Mouse (Mus musculus): ENCODE measurements around the gene Gm39115.
A peak's percentile ranks its signal among the peaks of the same experiment; 100 is the strongest.

Gm39115 gene

DNA sequence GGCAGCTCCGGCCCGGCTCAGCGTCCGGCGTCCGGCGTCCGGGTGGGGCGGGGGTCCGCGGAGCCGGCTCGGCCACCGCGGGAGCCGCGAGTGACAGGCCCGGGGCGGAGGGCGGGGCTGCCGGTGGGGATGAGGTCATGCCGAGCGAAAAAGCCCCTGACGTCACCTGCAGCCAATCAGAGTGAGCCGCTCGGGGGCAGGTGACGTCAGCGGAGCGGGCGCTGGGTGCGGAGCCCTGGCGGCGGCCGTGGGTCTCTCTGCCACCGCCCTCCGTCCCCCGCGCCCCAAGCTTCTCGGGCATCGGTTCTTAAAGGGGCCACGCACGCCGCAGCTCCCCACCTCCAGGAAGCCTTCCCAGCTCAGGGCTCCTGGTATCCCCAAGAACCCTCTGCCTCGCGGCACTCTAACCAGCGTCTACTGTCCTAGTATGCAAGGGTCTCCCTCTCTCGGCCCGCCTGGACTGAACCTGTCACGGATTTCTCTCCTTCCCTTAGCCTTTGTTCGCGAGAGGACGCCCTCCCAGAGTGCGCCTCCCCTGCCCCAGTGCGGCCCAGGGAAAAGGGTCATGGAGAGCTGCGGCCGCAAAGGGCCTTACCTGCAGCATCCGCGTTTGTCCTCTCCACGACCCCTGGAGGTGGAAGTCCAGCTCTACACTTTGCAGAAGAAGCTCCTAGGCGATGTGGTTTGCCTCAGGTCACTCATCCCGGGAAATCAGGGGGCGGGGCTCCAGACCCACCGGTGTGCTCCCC is 40.5 kb downstream of the Gm39115 start, which contains the start of gene Dusp8:
Gene Dusp8, minus strand, starts transcription at position 661 of the 749 bp plus-strand sequence.
- DNase-seq (ENCODE audit: low spot score): peak; percentile 93

GRCm38 (mm10) chr7:142094301-142095143 is 41.3 kb downstream of the Gm39115 start:
- DNase-seq (ENCODE audit: low spot score): peak; percentile 60

DNA sequence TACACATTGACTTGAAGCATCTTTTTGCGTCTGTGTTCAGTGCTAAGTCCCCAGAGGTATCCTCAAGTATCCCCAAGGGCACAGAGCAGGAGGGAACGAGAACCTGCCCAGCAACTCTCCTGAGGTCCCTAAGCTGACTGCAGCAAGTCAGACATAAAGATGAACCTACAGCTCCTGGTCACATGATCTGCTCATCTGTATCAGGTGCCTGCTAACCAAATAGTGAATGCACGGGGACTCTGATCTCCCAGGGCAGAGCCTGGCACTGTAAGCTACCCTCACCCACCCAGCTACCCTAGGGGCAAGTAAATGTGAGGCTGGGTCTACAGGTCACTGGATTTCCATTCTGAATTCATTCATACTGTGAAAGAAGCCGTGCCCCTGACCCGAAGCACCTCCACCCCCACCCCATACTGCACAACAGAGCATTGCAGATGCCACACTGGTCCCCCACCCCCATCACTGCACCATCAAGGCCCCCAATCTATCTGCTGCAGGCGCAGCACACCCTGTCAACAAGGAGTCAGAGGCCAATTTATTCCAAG is 42.1 kb downstream of the Gm39115 start:
- no peak for DNase-seq (ENCODE audit: low spot score)

DNA sequence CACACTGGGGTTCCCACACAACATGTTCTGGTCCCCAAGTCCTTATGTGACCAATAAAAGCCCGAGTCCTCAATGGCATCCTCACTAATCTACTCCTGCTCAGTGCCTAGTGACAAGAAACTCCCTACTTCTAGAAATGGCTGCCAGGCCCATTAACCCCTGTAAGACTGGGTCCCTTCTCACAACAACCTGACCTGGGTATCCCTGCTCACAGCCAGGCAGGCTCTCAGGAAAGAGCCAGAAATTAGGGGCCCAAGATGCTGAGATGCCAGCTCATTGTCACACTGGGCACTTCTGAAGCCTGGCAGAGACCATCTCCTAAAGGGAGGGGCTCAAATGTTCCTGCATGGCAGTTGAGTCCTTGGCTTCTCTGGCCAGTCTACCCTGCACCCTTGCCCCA is 42.8 kb downstream of the Gm39115 start:
- DNase-seq (ENCODE audit: low spot score): no peak

GRCm38 (mm10) chr7:142091848-142092247 is 44.0 kb downstream of the Gm39115 start:
- no peak for DNase-seq (ENCODE audit: low spot score)

GRCm38 (mm10) chr7:142089648-142090447 is 46.0 kb downstream of the Gm39115 start:
- DNase-seq (ENCODE audit: low spot score): no peak

GRCm38 (mm10) chr7:142088886-142089285 is 46.9 kb downstream of the Gm39115 start:
- no peak for DNase-seq (ENCODE audit: low spot score)

- no peak for DNase-seq (ENCODE audit: low spot score)
These were observed 48.7 kb downstream of the Gm39115 start for GRCm38 (mm10) chr7:142087069-142087652.

GRCm38 (mm10) chr7:142086159-142086905 is 49.5 kb downstream of the Gm39115 start:
- DNase-seq (ENCODE audit: low spot score): no peak

Measured in testis, postnatal 10 days (tissue).